Mouse (Mus musculus): ENCODE results near the gene Ino80d.

Ino80d gene

DNA sequence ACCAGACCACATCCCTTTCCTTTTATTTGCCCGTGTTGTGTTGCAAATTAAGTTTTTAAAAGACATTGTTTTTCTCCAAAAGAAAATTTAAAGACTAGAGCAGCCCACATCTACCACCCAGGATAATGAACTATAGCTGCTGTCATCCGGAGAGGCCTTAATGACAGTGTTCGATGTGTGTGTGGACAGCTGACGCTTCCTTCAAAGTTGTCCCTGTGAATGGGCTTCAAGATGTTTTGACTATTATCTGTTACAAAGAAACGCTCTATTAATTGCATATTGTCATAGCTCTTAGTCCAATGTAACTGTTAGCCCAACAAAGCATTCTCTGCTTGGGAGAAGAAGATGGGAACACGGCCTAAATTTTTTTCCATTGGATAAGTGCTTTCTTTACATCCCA is 200.0 kb downstream of the Ino80d start:
- DNase-seq (ENCODE audit: low read depth) = no peak

DNA sequence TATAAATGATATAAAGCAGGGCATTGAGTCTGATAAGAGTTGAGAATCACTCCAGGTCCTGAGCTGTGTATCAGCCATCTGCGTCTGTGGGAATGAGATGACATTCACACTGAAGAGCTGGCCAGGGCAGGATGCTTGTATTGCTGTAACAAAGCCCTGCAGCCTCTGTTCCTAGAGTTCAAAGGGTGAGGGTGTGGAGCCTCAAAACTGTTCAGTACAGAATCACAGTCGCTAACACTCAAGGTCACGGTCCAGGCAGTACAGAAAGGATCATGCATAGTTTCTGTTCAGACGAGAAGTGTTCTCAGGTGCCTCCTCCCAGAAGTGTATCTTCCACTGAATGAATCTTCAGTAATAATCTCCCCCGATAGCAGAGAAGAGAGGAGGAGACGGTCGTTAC is 203.0 kb downstream of the Ino80d start:
- DNase-seq (ENCODE audit: low read depth) = no peak

DNA sequence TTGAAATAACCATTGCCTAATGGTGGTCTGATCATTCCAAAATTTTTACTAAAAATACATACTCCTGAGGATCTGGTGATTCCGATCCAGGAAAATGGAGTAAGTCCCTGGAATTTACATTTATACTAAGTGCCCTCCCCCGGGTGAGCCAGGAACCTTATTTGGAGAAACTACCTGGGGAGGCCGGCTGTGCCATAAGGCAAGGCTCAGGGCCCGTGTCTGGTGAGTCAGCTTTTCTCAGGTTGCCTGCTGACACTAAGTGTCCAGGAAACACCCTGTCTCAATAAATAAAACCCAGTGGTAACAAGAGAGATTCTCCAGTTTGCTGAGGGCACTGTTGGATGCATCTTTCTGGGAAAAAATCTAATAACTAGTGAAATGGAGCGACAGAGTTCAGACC is 205.3 kb downstream of the Ino80d start:
- DNase-seq (ENCODE audit: low read depth) = no peak

DNA sequence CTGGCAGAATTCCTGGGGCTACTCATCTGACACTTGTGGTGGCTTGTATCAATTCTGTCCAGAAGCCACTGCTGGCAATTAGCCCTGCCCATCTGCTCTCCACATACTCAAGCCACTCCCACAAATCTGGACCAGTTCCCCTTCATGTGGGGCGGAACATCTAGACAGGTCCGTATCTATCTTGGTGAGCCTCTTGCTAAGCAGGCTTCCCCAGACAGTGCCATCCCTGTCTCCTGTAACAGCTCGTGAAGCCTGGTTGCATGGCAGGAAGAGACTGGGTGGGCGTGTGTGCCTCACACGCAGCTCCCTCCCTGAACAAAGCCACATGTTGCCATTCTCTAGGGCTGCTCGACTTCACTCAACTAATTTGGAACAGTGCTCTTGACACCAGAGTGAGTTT is 206.0 kb downstream of the Ino80d start:
- no peak for DNase-seq (ENCODE audit: low read depth)

All from c-Kit-positive CD71-negative TER-119-negative erythroid progenitor cells, embryonic 14.5 days (primary cell).